ENCODE assay signal across 27 mouse cellular contexts in genomic region chr11:91342629-91343028, GRCm38 (mm10).
"Had no signal": no experiment of that assay in that cellular context is flagged by ENCODE, and none has a peak within 500 bp of the region (broad histone marks: within the 10 kb centered on the region; RNA-seq: fewer than 3 reads in every experiment).

No protein-coding gene starts in this region.

- H3K9me3 ChIP-seq: heart, embryonic 10.5 days; heart, embryonic 12.5 days; hindbrain, embryonic 10.5 days; hindbrain, embryonic 12.5 days; intestine, embryonic 15.5 days; limb, embryonic 10.5 days; limb, embryonic 12.5 days; liver, embryonic 13.5 days had no signal

- H3K27me3 ChIP-seq: heart, embryonic 12.5 days; hindbrain, embryonic 12.5 days; intestine, embryonic 15.5 days; limb, embryonic 12.5 days; liver, embryonic 13.5 days had no signal

- H3K36me3 ChIP-seq: heart, embryonic 10.5 days; heart, embryonic 12.5 days; hindbrain, embryonic 10.5 days; hindbrain, embryonic 12.5 days; intestine, embryonic 15.5 days; limb, embryonic 10.5 days; limb, embryonic 12.5 days; liver, embryonic 13.5 days had no signal

- H3K4me2 ChIP-seq: heart, embryonic 12.5 days; hindbrain, embryonic 12.5 days; hindbrain, embryonic 14.5 days; intestine, embryonic 15.5 days; limb, embryonic 12.5 days; liver, embryonic 11.5 days; liver, embryonic 13.5 days had no signal

- H3K4me1 ChIP-seq: heart, embryonic 10.5 days; heart, embryonic 12.5 days; hindbrain, embryonic 10.5 days; hindbrain, embryonic 12.5 days; intestine, embryonic 15.5 days; limb, embryonic 10.5 days; limb, embryonic 12.5 days; liver, embryonic 13.5 days had no signal

- DNase-seq: gastrocnemius, adult 2 months; gastrocnemius, postnatal 10 days; gastrocnemius, postnatal 25 days; heart, adult 18-20 months; heart, postnatal 10 days; heart, postnatal 4 days; kidney, adult 18-20 months; kidney, adult 8-10 months; kidney, postnatal 10 days; kidney, postnatal 25 days; kidney, postnatal 4 days; liver; liver, embryonic 13.5 days had no signal

- H3K4me3 ChIP-seq: gastrocnemius, adult 2 months; heart, embryonic 10.5 days; heart, embryonic 12.5 days; hindbrain, embryonic 10.5 days; hindbrain, embryonic 12.5 days; intestine, embryonic 15.5 days; layer of hippocampus, adult 2 months; left cerebral cortex, adult 2 months; limb, embryonic 10.5 days; limb, embryonic 12.5 days; liver, embryonic 13.5 days had no signal

- ATAC-seq: hindbrain, embryonic 16.5 days; inflammation-experienced regulatory T-cells, adult 6 months; intestine, embryonic 15.5 days; intestine, postnatal 0 days had no signal

- H3K9ac ChIP-seq: heart, embryonic 12.5 days; hindbrain, embryonic 12.5 days; hindbrain, embryonic 14.5 days; intestine, embryonic 15.5 days; limb, embryonic 12.5 days; liver, embryonic 13.5 days had no signal

- H3K27ac ChIP-seq: gastrocnemius, adult 2 months; heart, embryonic 10.5 days; hindbrain, embryonic 10.5 days; hindbrain, embryonic 12.5 days; hindbrain, embryonic 14.5 days; intestine, embryonic 15.5 days; layer of hippocampus, adult 2 months; left cerebral cortex, adult 2 months; limb, embryonic 10.5 days; limb, embryonic 12.5 days; liver, embryonic 13.5 days had no signal
